Mouse (Mus musculus) liver, embryonic 13.5 days (tissue): ENCODE measurements around the gene Cdh20. TPM values are rescaled to one million over a fixed set of nuclear protein-coding genes. Genes with fewer than 3 reads are reported as not detected.

Experiments
- ATAC-seq: fragments of 200-750 bp; cut with Nextera tagmentation; 2 replicates; pipeline ENCODE4 v1.8.0; 2017; ENCODE audit warnings: low read depth, mild to moderate bottlenecking, moderate number of reproducible peaks, moderate library complexity
- DNase-seq: peaks from one replicate; pipeline ENCODE4 v3.0.0; 2022
- H3K27ac ChIP-seq: fragments of 300-500 bp; sonication (generic); 2 replicates; pipeline ENCODE4 v1.5.1; 2015; ENCODE audit warnings: moderate library complexity, mild to moderate bottlenecking, inconsistent platforms
- H3K27me3 ChIP-seq: fragments of 300-500 bp; sonication (generic); 2 replicates; pipeline ENCODE4 v1.6.1; 2015; ENCODE audit warnings: mild to moderate bottlenecking, inconsistent platforms
- H3K36me3 ChIP-seq: fragments of 300-500 bp; sonication (generic); 2 replicates; pipeline ENCODE4 v1.6.1; 2015; ENCODE audit warnings: mild to moderate bottlenecking, inconsistent platforms
- H3K4me1 ChIP-seq: fragments of 300-500 bp; sonication (generic); replicated peaks from 2 replicates; pipeline ENCODE4 v1.6.1; 2015; ENCODE audit warnings: inconsistent platforms
- H3K4me2 ChIP-seq: fragments of 300-500 bp; sonication (generic); 2 replicates; pipeline ENCODE4 v1.6.1; 2015; ENCODE audit warnings: inconsistent platforms, mild to moderate bottlenecking, moderate library complexity
- H3K4me3 ChIP-seq: fragments of 300-500 bp; sonication (generic); replicated peaks from 2 replicates; pipeline ENCODE4 v1.5.1; 2015; ENCODE audit warnings: mild to moderate bottlenecking, inconsistent platforms
- H3K9ac ChIP-seq: fragments of 300-500 bp; sonication (generic); 2 replicates; pipeline ENCODE4 v1.6.1; 2015; ENCODE audit warnings: mild to moderate bottlenecking, inconsistent platforms
- H3K9me3 ChIP-seq: fragments of 300-500 bp; sonication (generic); replicated peaks from 2 replicates; pipeline ENCODE4 v1.6.1; 2016; ENCODE audit warnings: inconsistent platforms
- WGBS: fragments of 180-500 bp; shearing (Covaris S2); methylation state at CpG from one replicate; pipeline ENCODE4 v1.1.7; 2015; ENCODE audit not compliant: insufficient replicate concordance; 5-methylcytosine and 5-hydroxymethylcytosine counted together
- polyA plus RNA-seq: library from polyadenylated mRNA; unstranded; fragments of >200 nt; fragmentation: Nextera tagmentation; extraction: Ambion mirVana; gene quantifications from 2 replicates; pipeline ENCODE4 v1.2.1, GENCODE M21; 2015

The Cdh20 gene
- polyA plus RNA-seq, 1 experiment from 2014 or later = not detected

GRCm38 (mm10) chr1:104807214-104807613 is 38.9 kb downstream of the Cdh20 start:
- no peak overlapping the region for H3K9ac ChIP-seq
- 73% methylated on average over 2 of the region's 2 CpGs for WGBS
- no peak overlapping the region for H3K4me2 ChIP-seq
- no peak overlapping the region for H3K27ac ChIP-seq
- no peaks in the 10 kb centered on the region for H3K4me1 ChIP-seq
- H3K36me3 ChIP-seq = no peaks in the 10 kb centered on the region
- H3K4me3 ChIP-seq = no peak overlapping the region
- no peaks in the 10 kb centered on the region for H3K27me3 ChIP-seq
- DNase-seq = no peak
- ATAC-seq = no peak
- H3K9me3 ChIP-seq = no peaks in the 10 kb centered on the region

DNA sequence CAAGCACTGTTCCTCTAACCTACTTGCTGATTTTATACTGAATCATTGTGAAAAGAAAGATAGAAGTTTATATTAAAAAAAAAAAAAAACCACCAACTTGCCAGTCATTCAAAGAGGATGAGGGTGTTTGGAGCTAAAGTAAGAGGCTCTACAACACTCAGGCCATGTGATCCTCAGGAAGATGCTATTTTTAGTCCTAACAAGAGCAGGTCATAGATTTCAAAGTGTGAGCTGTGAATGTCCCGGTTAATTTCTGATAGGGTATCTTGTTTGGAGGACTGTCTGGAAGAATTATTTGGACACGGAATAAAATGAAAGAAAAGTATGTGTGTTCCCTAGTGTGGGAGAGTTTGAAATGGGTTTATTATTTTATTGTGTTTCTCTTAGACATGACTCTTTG is 49.2 kb downstream of the Cdh20 start:
- no peaks in the 10 kb centered on the region for H3K27me3 ChIP-seq
- no peaks in the 10 kb centered on the region for H3K4me1 ChIP-seq
- H3K9me3 ChIP-seq = no peaks in the 10 kb centered on the region
- 64% methylated on average over 2 of the region's 2 CpGs for WGBS
- no peak for ATAC-seq
- no peak for DNase-seq
- H3K9ac ChIP-seq = no peak overlapping the region
- H3K27ac ChIP-seq = no peak overlapping the region
- no peak overlapping the region for H3K4me3 ChIP-seq
- H3K36me3 ChIP-seq = no peaks in the 10 kb centered on the region
- H3K4me2 ChIP-seq = no peak overlapping the region

DNA sequence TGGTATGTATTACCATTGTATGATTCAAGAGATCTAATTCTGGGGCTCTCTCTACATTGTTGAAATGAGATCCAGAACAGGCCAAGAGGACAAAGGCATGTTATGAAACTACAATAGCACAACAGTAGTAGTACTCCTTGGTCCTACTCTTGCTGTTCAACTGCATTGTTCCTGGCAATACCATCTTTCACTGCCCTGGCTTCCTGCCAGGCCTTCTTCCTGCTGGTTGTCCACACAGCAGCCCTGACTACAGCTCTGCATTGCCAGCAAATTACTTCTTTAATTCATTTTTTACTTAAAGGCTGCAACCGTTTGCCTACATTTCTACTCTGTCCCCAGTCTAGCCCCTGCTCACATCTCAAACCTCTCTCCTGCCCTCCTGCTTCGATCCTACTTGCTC is 59.8 kb downstream of the Cdh20 start:
- Histone ChIP-seq H3K36me3 (no peaks in the 10 kb centered on the region), H3K4me3 (no peak overlapping the region), H3K4me1 (no peaks in the 10 kb centered on the region), H3K9ac (no peak overlapping the region), H3K27ac (no peak overlapping the region), H3K4me2 (no peak overlapping the region), H3K27me3 (no peaks in the 10 kb centered on the region), H3K9me3 (no peaks in the 10 kb centered on the region)
- ATAC-seq = no peak
- WGBS = 61% methylated on average over 2 of the region's 2 CpGs
- DNase-seq = no peak

GRCm38 (mm10) chr1:104838206-104838915 is 70.0 kb downstream of the Cdh20 start:
- Histone ChIP-seq H3K4me1 (no peaks in the 10 kb centered on the region), H3K36me3 (no peaks in the 10 kb centered on the region), H3K9ac (no peak overlapping the region), H3K4me2 (no peak overlapping the region), H3K27me3 (no peaks in the 10 kb centered on the region), H3K9me3 (no peaks in the 10 kb centered on the region), H3K4me3 (no peak overlapping the region), H3K27ac (no peak overlapping the region)
- 45% methylated on average over 4 of the region's 4 CpGs for WGBS
- DNase-seq (no peak), ATAC-seq (no peak)

- Histone ChIP-seq H3K4me2 (no peak overlapping the region), H3K9me3 (no peaks in the 10 kb centered on the region), H3K27me3 (no peaks in the 10 kb centered on the region), H3K9ac (no peak overlapping the region), H3K27ac (no peak overlapping the region), H3K36me3 (no peaks in the 10 kb centered on the region), H3K4me1 (no peaks in the 10 kb centered on the region), H3K4me3 (no peak overlapping the region)
- DNase-seq = no peak
- no peak for ATAC-seq
Observed at GRCm38 (mm10) chr1:104839051-104839450, 70.7 kb downstream of the Cdh20 start.

DNA sequence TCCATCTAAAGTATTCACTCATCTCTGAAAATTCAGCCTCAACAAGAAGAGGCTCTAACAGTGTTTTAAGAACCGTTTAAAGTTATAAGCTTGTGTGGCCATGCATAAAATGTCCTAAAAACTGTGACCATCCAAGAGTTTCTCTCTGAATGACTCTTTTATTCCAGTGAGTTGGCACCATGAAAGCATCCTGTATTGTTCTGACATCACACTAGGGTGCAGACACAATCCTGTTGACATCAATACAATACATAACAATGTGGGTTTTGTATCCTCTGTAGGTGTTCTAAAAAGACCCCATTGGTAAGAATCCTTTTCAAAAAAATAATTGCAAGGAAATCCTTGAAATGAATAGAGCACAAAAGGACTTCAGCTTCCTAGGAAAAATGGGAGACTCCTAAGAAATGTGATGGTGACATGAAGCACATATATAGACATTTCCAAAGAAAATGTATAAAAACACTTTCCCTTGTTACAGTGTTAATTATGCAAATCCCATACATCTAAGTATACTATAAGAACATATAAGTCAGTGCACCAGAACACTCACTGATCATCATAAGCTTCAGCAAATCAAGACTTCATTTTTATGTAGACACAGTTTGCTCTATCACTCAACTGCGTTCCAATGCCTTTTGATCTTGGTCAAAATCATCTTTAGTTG is 80.1 kb downstream of the Cdh20 start:
- H3K9me3 ChIP-seq = no peaks in the 10 kb centered on the region
- no peak for ATAC-seq
- no peak overlapping the region for H3K4me3 ChIP-seq
- H3K27me3 ChIP-seq = no peaks in the 10 kb centered on the region
- H3K9ac ChIP-seq = no peak overlapping the region
- H3K27ac ChIP-seq = no peak overlapping the region
- DNase-seq = no peak
- H3K4me2 ChIP-seq = no peak overlapping the region
- WGBS = 58% methylated on average over 2 of the region's 2 CpGs
- no peaks in the 10 kb centered on the region for H3K4me1 ChIP-seq
- H3K36me3 ChIP-seq = no peaks in the 10 kb centered on the region

DNA sequence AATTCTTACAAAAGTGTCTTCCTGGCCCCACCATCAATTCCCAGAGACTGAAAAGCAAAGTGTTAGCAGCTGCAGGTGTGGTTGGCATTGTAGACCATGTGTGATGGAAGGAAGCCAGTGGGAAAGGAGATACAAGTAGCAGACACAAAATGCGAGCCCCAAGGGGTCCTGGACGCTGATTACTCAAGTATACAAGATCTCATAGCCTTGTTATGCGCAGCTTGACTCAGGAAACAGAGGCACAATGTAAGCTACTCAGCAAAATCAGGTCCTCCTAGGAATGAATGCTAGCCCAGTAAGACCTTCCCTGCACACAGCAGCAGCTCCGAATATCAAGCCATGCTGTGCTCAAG is 80.6 kb downstream of the Cdh20 start:
- DNase-seq (no peak), ATAC-seq (no peak)
- Histone ChIP-seq H3K36me3 (no peaks in the 10 kb centered on the region), H3K4me1 (no peaks in the 10 kb centered on the region), H3K9ac (no peak overlapping the region), H3K9me3 (no peaks in the 10 kb centered on the region), H3K4me3 (no peak overlapping the region), H3K4me2 (no peak overlapping the region), H3K27ac (no peak overlapping the region), H3K27me3 (no peaks in the 10 kb centered on the region)
- 52% methylated on average over 4 of the region's 4 CpGs for WGBS

DNA sequence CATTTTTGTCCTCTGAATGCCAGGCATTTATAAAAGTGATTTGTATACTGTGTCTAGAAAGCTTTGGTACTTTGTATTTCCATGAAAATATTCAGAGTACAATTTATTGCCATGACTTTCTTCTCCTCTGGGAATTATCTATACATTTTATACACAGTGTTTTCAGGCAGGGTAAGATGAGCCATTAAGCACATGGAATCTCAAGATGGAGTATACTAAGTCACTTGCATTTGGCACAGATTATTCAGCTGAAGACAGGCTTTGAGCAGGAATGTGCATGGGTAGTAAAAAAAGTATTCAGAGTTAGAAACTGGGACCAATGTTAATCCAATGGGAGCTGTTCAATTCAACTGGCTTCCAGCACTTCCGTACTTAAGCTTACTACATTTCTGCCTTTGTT is 109.1 kb downstream of the Cdh20 start:
- Histone ChIP-seq H3K4me2 (no peak overlapping the region), H3K27me3 (no peaks in the 10 kb centered on the region), H3K4me3 (no peak overlapping the region), H3K9me3 (no peaks in the 10 kb centered on the region), H3K27ac (no peak overlapping the region), H3K9ac (no peak overlapping the region), H3K4me1 (no peaks in the 10 kb centered on the region), H3K36me3 (no peaks in the 10 kb centered on the region)
- ATAC-seq = no peak
- no peak for DNase-seq
- 74% methylated on average over 1 of the region's 1 CpGs for WGBS

DNA sequence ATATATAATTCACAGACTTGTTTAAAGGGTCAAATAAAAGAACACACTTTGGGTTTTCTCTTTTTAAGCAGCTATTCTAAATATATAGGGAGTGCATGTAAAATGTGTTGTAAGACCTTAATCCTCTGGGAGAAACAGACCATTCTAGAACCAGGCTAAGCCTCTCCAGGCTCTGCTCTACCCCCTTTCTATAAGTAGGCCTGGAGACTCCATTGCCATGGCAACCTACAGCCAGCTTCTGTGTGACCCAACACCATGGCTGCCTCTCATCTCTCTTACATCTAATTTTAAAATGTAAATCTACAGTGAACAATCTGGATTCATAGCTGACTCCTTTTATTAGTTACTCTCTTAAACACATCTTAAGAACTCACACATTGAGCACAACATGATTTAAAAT is 133.5 kb downstream of the Cdh20 start:
- no peaks in the 10 kb centered on the region for H3K27me3 ChIP-seq
- H3K4me3 ChIP-seq = no peak overlapping the region
- no peaks in the 10 kb centered on the region for H3K36me3 ChIP-seq
- DNase-seq (no peak), ATAC-seq (no peak)
- H3K4me2 ChIP-seq = no peak overlapping the region
- no peak overlapping the region for H3K9ac ChIP-seq
- no peaks in the 10 kb centered on the region for H3K4me1 ChIP-seq
- H3K27ac ChIP-seq = no peak overlapping the region
- no peaks in the 10 kb centered on the region for H3K9me3 ChIP-seq

- DNase-seq (no peak), ATAC-seq (no peak)
- no peak overlapping the region for H3K4me3 ChIP-seq
- 63% methylated on average over 5 of the region's 5 CpGs for WGBS
- H3K27me3 ChIP-seq = no peaks in the 10 kb centered on the region
- no peaks in the 10 kb centered on the region for H3K4me1 ChIP-seq
- H3K9me3 ChIP-seq = no peaks in the 10 kb centered on the region
- H3K9ac ChIP-seq = no peak overlapping the region
- no peak overlapping the region for H3K4me2 ChIP-seq
- no peak overlapping the region for H3K27ac ChIP-seq
- H3K36me3 ChIP-seq = no peaks in the 10 kb centered on the region
Observed at GRCm38 (mm10) chr1:104903409-104903808, 135.1 kb downstream of the Cdh20 start.

DNA sequence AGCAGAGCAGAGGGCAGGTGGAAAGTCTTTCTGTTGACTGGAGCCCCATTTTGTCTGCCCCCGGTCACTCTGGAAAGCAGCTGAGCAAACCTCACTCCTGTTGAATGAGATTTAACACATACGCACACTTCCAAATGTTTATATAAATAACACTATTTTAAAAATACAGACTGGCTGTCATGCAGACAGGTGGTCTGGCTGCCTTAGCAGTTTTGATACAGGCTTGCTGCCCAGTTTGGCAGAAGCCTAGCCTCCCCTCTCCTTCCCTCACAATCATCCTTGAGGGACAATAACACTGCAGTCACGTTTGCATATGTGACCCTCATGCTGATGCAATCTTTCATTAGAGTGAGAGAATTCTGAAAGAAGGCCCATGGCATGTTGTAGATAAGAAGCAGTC is 144.1 kb downstream of the Cdh20 start:
- Histone ChIP-seq H3K4me3 (no peak overlapping the region), H3K36me3 (no peaks in the 10 kb centered on the region), H3K9ac (no peak overlapping the region), H3K27ac (no peak overlapping the region), H3K9me3 (no peaks in the 10 kb centered on the region), H3K4me2 (no peak overlapping the region), H3K27me3 (no peaks in the 10 kb centered on the region), H3K4me1 (no peaks in the 10 kb centered on the region)
- WGBS = 60% methylated on average over 3 of the region's 3 CpGs
- DNase-seq (no peak), ATAC-seq (no peak)

- H3K4me3 ChIP-seq = no peak overlapping the region
- H3K9me3 ChIP-seq = no peaks in the 10 kb centered on the region
- no peaks in the 10 kb centered on the region for H3K36me3 ChIP-seq
- H3K27ac ChIP-seq = no peak overlapping the region
- no peaks in the 10 kb centered on the region for H3K4me1 ChIP-seq
- H3K4me2 ChIP-seq = no peak overlapping the region
- WGBS = 68% methylated on average over 2 of the region's 2 CpGs
- H3K9ac ChIP-seq = no peak overlapping the region
- ATAC-seq (no peak), DNase-seq (no peak)
- H3K27me3 ChIP-seq = no peaks in the 10 kb centered on the region
Observed at GRCm38 (mm10) chr1:104916507-104916906, 148.2 kb downstream of the Cdh20 start.
